Mouse (Mus musculus): ENCODE results near the gene Myo18a. TPM values are rescaled to one million over a fixed set of nuclear protein-coding genes. Genes with fewer than 3 reads are reported as not detected.

Gene Myo18a
- polyA plus RNA-seq, 2 experiments: 42.9 to 43.5 TPM

GRCm38 (mm10) chr11:77909376-77909775 lies 146.3 kb downstream of the Myo18a start:
- ATAC-seq (ENCODE audit: low FRiP score, low read depth) (no peak), DNase-seq (ENCODE audit: low spot score) (no peak)
- WGBS: 36% methylated on average over 5 of the region's 5 CpGs
- no peak overlapping the region for H3K4me2 ChIP-seq (replicated peaks; ENCODE audit: low read depth, low read length, severe bottlenecking)
- no peak overlapping the region for H3K4me3 ChIP-seq (replicated peaks; ENCODE audit: low read length)
- no peaks in the 10 kb centered on the region for H3K9me3 ChIP-seq (ENCODE audit: control insufficient read depth, low read length)
- H3K27ac ChIP-seq (replicated peaks; ENCODE audit: low read depth, low read length): no peak overlapping the region
- no peak overlapping the region for H3K9ac ChIP-seq (ENCODE audit: low read depth, low read length, severe bottlenecking)
- H3K36me3 ChIP-seq (ENCODE audit: control insufficient read depth, insufficient read depth, low read length): no peaks in the 10 kb centered on the region
- peaks cover 9% of the 10 kb centered on the region; the same call in 1 of the 2 replicates for H3K27me3 ChIP-seq (ENCODE audit: control insufficient read depth, insufficient read depth, low read length)
- TF ChIP-seq POLR2A (IDR thresholded peaks at IDR 0.05; ENCODE audit: borderline replicate concordance, extremely low read depth, insufficient read depth, insufficient read length): no peak
- no peaks in the 10 kb centered on the region for H3K4me1 ChIP-seq (ENCODE audit: control insufficient read depth, insufficient read depth, low read length)

GRCm38 (mm10) chr11:77909776-77910175 lies 146.7 kb downstream of the Myo18a start:
- H3K27me3 ChIP-seq (ENCODE audit: control insufficient read depth, insufficient read depth, low read length): peaks cover 10% of the 10 kb centered on the region; the same call in 1 of the 2 replicates
- H3K27ac ChIP-seq (replicated peaks; ENCODE audit: low read depth, low read length): no peak overlapping the region
- ATAC-seq (ENCODE audit: low FRiP score, low read depth) (no peak), DNase-seq (ENCODE audit: low spot score) (no peak)
- H3K4me2 ChIP-seq (replicated peaks; ENCODE audit: low read depth, low read length, severe bottlenecking): no peak overlapping the region
- H3K4me3 ChIP-seq (replicated peaks; ENCODE audit: low read length): no peak overlapping the region
- H3K9me3 ChIP-seq (ENCODE audit: control insufficient read depth, low read length): no peaks in the 10 kb centered on the region
- no peaks in the 10 kb centered on the region for H3K36me3 ChIP-seq (ENCODE audit: control insufficient read depth, insufficient read depth, low read length)
- TF ChIP-seq POLR2A (IDR thresholded peaks at IDR 0.05; ENCODE audit: borderline replicate concordance, extremely low read depth, insufficient read depth, insufficient read length): no peak
- no peak overlapping the region for H3K9ac ChIP-seq (ENCODE audit: low read depth, low read length, severe bottlenecking)
- WGBS: 31% methylated on average over 6 of the region's 6 CpGs
- H3K4me1 ChIP-seq (ENCODE audit: control insufficient read depth, insufficient read depth, low read length): peaks cover 3% of the 10 kb centered on the region; the same call in 1 of the 2 replicates

- TF ChIP-seq POLR2A (IDR thresholded peaks at IDR 0.05; ENCODE audit: borderline replicate concordance, extremely low read depth, insufficient read depth, insufficient read length): no peak
- Histone ChIP-seq H3K9me3 (ENCODE audit: control insufficient read depth, low read length) (no peaks in the 10 kb centered on the region), H3K27me3 (ENCODE audit: control insufficient read depth, insufficient read depth, low read length) (peaks cover 18% of the 10 kb centered on the region), H3K9ac (ENCODE audit: low read depth, low read length, severe bottlenecking) (no peak overlapping the region), H3K4me3 (replicated peaks; ENCODE audit: low read length) (no peak overlapping the region), H3K27ac (replicated peaks; ENCODE audit: low read depth, low read length) (no peak overlapping the region), H3K36me3 (ENCODE audit: control insufficient read depth, insufficient read depth, low read length) (no peaks in the 10 kb centered on the region), H3K4me2 (replicated peaks; ENCODE audit: low read depth, low read length, severe bottlenecking) (no peak overlapping the region), H3K4me1 (ENCODE audit: control insufficient read depth, insufficient read depth, low read length) (peaks cover 17% of the 10 kb centered on the region; the same call in 1 of the 2 replicates)
- 43% methylated on average over 6 of the region's 6 CpGs for WGBS
- DNase-seq (ENCODE audit: low spot score) (no peak), ATAC-seq (ENCODE audit: low FRiP score, low read depth) (no peak)
These were observed 150.5 kb downstream of the Myo18a start for GRCm38 (mm10) chr11:77913505-77913904.

GRCm38 (mm10) chr11:77914598-77915260 lies 151.7 kb downstream of the Myo18a start:
- peaks cover 18% of the 10 kb centered on the region for H3K27me3 ChIP-seq (ENCODE audit: control insufficient read depth, insufficient read depth, low read length)
- H3K4me1 ChIP-seq (ENCODE audit: control insufficient read depth, insufficient read depth, low read length): peaks cover 17% of the 10 kb centered on the region; the same call in 1 of the 2 replicates
- TF ChIP-seq POLR2A (IDR thresholded peaks at IDR 0.05; ENCODE audit: borderline replicate concordance, extremely low read depth, insufficient read depth, insufficient read length): no peak
- H3K4me3 ChIP-seq (replicated peaks; ENCODE audit: low read length): peak overlapping the region; percentile 13; the same call in 1 of the 2 replicates
- peak overlapping the region; percentile 36; the same call in 1 of the 2 replicates for H3K4me2 ChIP-seq (replicated peaks; ENCODE audit: low read depth, low read length, severe bottlenecking)
- WGBS: under 1% methylated on average over 32 of the region's 32 CpGs
- no peak for DNase-seq (ENCODE audit: low spot score)
- H3K27ac ChIP-seq (replicated peaks; ENCODE audit: low read depth, low read length): no peak overlapping the region
- no peaks in the 10 kb centered on the region for H3K36me3 ChIP-seq (ENCODE audit: control insufficient read depth, insufficient read depth, low read length)
- no peaks in the 10 kb centered on the region for H3K9me3 ChIP-seq (ENCODE audit: control insufficient read depth, low read length)
- ATAC-seq (ENCODE audit: low FRiP score, low read depth): no peak
- H3K9ac ChIP-seq (ENCODE audit: low read depth, low read length, severe bottlenecking): no peak overlapping the region; the same call in 1 of the 2 replicates

Other genes with a start within 250 kb of the Myo18a start
- 0.50 and 0.93 TPM in 2 replicates for gene Abhd15, start 248.1 kb upstream of the Myo18a start, polyA plus RNA-seq (2012; rRNA removed)
- 1.5 and 1.8 TPM in 2 replicates for gene Abhd15, start 248.1 kb upstream of the Myo18a start, polyA plus RNA-seq (2014; fragmentation: Nextera tagmentation; extraction: Ambion mirVana)
- 51.1 and 77.3 TPM in 2 replicates for gene Trp53i13, start 247.3 kb upstream of the Myo18a start, polyA plus RNA-seq (2012; rRNA removed)
- 67.3 and 69.0 TPM in 2 replicates for gene Trp53i13, start 247.3 kb upstream of the Myo18a start, polyA plus RNA-seq (2014; fragmentation: Nextera tagmentation; extraction: Ambion mirVana)
- not detected in 2 replicates for gene Gm10392, start 244.0 kb upstream of the Myo18a start, polyA plus RNA-seq (2012; rRNA removed)
- gene Gm10392, start 244.0 kb upstream of the Myo18a start, polyA plus RNA-seq (2014; fragmentation: Nextera tagmentation; extraction: Ambion mirVana): 0.12 TPM in 1 of 2 replicates, not detected in the other
- 11.8 TPM in 2 replicates for gene Taok1, start 155.4 kb upstream of the Myo18a start, polyA plus RNA-seq (2012; rRNA removed)
- gene Taok1, start 155.4 kb upstream of the Myo18a start, polyA plus RNA-seq (2014; fragmentation: Nextera tagmentation; extraction: Ambion mirVana): 19.2 and 19.3 TPM in 2 replicates
- 19.5 and 21.3 TPM in 2 replicates for gene Nufip2, start 77.1 kb upstream of the Myo18a start, polyA plus RNA-seq (2012; rRNA removed)
- 5.5 and 5.8 TPM in 2 replicates for gene Nufip2, start 77.1 kb upstream of the Myo18a start, polyA plus RNA-seq (2014; fragmentation: Nextera tagmentation; extraction: Ambion mirVana)
- not detected in 2 replicates for gene Cryba1, start 38.0 kb upstream of the Myo18a start, polyA plus RNA-seq (2012; rRNA removed)
- gene Cryba1, start 38.0 kb upstream of the Myo18a start, polyA plus RNA-seq (2014; fragmentation: Nextera tagmentation; extraction: Ambion mirVana): not detected in 2 replicates
- gene Gm10277, start 24.5 kb downstream of the Myo18a start, polyA plus RNA-seq (2012; rRNA removed): not detected in 2 replicates
- 0.75 and 0.89 TPM in 2 replicates for gene Gm10277, start 24.5 kb downstream of the Myo18a start, polyA plus RNA-seq (2014; fragmentation: Nextera tagmentation; extraction: Ambion mirVana)
- gene Pipox, start 130.8 kb downstream of the Myo18a start, polyA plus RNA-seq (2012; rRNA removed): 1.1 and 1.3 TPM in 2 replicates
- gene Pipox, start 130.8 kb downstream of the Myo18a start, polyA plus RNA-seq (2014; fragmentation: Nextera tagmentation; extraction: Ambion mirVana): 0.94 and 1.1 TPM in 2 replicates
- 1.2 and 1.4 TPM in 2 replicates for gene Sez6, start 167.6 kb downstream of the Myo18a start, polyA plus RNA-seq (2012; rRNA removed)
- 0.98 and 1.2 TPM in 2 replicates for gene Sez6, start 167.6 kb downstream of the Myo18a start, polyA plus RNA-seq (2014; fragmentation: Nextera tagmentation; extraction: Ambion mirVana)
- gene Phf12, start 219.5 kb downstream of the Myo18a start, polyA plus RNA-seq (2012; rRNA removed): 81.2 and 85.8 TPM in 2 replicates
- 18.3 and 19.7 TPM in 2 replicates for gene Phf12, start 219.5 kb downstream of the Myo18a start, polyA plus RNA-seq (2014; fragmentation: Nextera tagmentation; extraction: Ambion mirVana)